Mouse (Mus musculus) frontal cortex, postnatal 36 days (tissue): Measurements from ENCODE around the gene Tango2.
A peak's percentile ranks its signal among the peaks of the same experiment; 100 is the strongest.

ENCODE experiments used
- DNase-seq, 2 experiments: peaks; one replicate each; pipeline ENCODE4 v3.0.0; 2022; ENCODE audit warnings: low spot score in 2 of 2

Gene Tango2

DNA sequence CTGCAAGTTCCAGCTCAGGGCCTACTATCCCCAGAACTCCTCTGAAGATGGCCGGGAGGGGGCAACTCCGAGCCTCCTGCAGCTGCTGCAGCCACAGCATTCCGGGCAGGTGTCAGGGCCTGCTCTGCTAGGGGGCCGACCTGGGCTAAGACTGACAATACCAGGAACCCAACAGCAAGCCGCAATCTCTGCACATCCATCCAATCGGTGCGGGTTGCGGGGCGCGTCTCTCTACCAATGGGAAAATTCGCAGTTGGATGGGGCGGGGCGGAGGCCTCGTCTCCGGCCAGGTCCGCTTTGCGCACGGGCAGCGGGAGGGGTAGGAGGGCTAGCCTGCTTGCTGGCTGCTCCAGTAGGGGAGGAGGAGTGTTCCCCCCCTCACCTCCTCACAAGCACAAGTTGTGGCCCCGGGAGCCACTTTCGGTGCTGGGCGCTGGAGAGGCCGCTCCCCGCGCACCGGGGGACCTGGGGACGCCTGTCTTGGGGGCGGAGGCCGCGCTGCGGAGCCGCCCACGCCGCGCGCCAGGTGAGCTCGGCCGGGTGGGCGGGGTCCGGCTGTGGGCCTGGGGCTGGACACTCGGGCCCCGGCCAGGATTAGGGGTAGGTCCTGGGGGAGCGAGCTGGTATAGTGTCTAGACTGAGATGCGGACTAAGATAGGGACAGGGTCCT is at the start of gene Tango2, which contains the start of gene Arvcf:
Gene Tango2, minus strand, starts transcription at position 173 of the 670 bp plus-strand sequence.
Gene Arvcf, plus strand, starts transcription at position 252 of the 670 bp plus-strand sequence.
- DNase-seq: peak; percentile 94 to 96

DNA sequence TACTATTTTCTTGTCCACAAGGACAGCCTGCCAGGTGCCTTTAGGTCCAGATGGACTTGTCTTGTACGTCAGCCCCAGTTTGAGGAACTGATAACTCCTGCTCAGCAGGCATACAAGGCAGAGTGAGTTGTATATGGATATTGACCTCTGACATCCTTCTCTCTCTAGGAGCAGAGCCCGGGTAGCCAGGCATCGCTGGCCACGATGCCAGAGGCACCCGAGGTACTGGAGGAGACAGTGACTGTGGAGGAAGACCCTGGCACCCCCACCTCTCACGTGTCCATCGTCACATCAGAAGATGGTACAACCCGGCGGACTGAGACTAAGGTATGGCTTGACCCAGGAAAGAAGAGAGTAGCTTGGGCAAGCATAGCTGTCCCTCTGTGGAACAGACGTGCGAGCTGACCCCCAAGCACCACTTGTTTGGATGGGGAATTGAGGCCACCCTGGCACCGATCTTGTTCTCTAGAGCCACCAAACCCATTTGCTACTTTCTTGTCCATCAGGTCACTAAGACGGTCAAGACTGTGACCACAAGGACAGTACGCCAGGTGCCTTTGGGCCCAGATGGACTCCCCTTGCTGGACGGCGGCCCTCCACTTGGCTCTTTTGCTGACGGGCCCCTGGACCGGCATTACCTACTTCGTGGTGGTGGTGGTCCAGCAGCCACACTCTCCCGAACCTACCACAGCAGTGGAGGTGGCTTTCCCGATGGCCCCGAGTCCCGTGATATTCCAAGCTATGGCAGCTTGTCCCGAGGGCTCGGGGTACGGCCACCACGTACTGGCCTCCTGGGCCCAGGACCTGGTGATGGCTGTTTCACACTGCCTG is 49.1 kb upstream of the Tango2 start:
- no peak for DNase-seq

DNA sequence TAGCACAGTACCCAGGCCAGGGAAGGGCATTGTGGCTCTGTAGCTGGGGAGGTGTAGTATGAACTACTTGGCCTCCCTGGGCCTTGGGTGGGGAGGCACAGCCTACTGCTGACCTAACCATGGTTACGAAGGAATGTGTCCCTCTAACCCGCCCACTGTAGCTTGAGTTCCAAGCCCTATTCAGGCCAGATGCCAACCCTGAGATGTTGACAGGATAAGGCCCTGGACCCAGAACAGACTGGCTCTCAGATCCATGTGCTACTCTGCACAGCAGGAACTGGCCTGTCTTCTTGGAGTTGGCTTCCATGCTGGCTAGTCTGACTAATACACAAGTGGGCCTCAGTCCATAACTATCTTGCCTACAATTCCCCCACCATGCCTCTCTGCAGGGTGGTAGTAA is 48.3 kb upstream of the Tango2 start:
- DNase-seq: no peak

DNA sequence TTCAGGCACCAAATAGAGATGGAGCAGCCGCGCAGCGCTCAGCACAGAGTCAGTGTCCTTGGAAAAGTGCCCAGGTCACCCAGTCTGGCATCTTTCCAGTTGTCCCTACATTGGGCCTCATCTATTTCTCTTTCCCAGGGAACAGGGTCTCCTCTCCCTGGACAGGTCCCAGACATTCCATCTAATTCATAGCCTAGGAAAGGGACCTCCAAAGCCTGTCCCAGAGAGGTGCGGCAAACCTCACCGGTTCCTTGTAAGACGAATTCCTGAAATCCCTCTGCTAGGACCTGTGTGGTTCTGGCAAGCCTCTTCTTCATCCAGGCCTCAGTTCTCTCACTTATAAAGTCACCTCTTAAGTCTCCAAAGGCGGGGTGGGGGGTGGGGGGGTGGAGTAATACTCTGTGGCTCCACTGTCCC is 47.7 kb upstream of the Tango2 start:
- DNase-seq: no peak

DNA sequence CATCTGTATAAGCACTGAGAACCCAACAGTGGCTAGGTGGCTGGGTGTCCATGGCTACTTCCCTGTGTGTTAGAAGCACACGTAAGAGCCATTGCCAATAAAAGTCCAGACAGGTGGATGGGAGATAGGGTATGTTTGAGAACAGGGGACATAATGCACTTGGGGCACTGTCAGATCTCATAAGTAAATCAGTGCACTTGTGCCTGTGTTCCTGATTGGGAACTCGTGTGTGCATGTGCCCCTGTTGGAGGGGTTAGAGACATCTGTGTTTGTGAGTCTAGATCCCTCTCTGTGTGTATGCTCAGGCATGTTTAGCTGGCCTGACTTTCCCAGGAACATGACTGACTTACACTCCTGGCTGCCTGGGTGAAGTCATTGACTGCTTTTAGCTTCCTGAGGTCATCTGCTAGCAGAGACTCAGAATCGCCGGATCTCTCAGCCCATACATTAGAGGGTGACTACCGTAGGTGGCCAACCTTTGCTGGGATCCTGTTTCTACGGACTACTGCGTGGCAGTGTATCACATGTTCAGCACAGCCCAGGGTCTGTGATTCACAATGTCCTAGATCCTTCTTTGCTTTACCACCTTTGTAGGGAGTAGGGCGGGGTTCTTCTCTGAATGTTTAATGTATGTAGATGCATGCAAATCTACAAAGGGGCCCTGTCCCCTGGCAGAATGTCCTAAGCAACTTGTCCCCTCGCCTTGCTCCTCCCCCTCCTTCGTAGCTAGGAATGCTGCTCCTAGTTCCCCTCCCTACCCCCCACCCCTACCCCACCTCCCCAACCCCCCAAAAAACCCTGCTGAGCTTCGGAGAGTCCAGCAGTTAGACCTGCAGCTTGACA is 47.1 kb upstream of the Tango2 start:
- no peak for DNase-seq

DNA sequence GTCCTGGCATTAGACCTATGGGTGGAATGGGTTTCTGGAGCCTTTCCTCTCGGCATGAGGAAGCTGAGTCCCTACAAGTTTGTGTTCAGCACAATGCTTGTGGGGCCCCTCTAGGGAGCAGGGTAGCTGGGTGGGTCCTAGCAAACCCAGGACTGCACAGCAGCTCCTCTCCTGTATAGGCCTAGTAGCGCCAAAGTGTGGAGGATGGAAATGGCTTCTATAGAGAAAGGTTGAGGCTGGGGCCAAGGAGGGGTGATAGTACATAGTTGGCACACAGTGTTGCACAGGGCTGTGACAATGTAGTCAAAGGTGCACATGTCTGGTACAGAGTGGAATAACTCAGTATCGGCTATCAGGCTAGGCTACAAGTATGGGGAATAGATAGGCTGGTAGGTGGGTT is 46.2 kb upstream of the Tango2 start:
- DNase-seq: no peak

DNA sequence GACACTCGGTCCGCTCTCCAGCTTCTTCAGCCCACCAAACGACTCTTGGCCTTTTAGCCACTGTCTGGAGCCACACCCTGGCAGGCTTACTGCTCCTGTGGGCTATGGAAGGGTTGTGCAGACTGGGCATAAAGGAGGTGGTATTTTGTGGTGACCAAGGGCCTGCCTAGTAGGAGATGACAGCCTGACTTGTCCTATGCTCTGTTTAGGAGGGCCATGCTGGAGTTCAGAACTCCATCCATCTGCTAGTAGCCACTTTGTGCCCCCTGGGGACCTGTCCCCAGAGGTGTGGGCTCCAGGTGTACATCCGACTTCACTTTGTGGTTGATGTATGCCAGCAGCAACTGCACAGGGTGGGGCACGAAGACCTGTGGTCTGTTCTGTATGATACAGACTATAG is 45.7 kb upstream of the Tango2 start:
- no peak for DNase-seq

DNA sequence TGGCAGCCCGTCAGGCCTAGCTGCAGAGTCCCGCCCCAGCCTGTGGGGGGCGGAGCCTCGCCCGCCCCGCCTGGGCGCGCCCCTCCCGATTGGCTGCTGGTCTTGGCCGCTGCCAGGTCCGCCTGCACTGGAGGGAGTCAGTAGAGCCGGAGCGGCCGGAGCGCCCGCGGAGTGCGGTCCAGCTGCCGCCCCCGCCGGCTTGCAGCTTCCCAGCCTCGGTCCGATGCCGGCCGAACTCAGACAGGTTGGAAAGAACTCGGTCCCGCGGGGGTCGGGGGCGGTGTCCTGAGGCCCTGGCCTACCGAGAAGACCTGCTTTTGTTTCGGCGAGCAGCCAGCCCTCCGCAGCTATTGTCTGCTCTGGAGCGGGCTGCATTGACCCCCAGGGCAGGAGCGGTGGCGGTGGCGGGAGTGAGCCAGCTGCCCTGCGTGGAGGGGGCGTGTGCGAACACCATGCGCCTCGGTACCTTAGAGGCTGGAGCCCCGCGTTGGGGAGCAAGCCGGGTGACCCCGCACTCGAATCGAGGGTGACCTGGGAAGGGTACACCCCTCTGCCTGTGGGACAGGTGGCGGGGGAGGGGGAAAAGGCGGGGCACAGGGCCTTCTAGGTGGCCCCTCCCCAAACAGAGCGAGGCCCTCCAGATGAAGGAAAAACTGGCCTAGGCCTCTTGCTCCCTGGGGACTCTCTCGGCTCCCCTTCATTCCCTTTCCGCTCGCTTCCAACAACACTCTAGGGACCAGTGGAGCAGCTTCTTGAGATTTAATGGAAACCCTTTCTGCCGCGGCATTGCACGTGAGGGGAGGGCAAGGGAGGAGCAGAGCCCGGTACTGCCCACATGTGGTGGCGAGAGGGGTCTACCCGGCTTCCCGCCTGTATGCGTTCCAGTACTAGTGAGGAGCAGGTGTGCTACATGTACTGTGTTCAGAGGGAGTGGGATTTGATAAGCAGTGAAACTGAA is 44.8 kb upstream of the Tango2 start:
- peak; percentile 61 to 71 for DNase-seq

DNA sequence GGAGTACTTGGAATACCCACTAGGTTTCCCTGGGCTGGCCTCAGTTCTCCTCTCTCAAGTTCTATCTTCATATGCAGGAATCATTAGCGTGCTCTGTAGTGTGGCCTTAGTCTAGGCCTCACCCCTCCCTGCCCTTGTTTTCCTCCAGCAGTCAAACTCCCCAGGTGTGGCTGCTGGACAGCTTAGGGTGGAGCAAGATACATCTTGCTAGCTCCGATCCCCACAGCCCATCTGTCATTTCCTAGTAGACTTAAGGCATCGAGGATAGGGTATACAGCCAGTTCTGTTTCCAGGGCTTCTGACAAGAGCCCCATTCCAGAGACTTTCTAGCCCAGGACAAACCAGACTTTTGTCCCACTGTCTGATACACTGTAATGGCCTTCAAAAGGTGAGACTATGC is 43.8 kb upstream of the Tango2 start:
- no peak for DNase-seq

DNA sequence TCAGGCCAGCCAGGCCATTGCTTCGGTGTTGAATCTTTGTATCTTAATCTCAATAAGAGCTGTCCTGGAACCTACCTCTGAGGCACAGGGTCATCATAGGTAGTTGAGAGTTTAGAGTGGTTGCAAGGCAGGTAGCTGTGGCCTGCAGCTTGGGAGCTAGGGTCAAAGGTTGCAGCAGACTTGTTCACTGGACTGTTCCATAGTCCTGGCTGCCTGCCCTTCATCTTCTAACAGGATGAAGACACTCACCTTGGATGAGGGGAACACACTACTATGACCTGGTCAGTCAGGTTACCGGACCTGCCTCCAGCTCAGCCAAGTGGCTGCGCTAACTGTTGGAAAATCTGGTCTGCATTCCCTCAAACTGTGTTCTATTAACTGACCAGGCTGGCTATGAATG is 43.2 kb upstream of the Tango2 start:
- no peak for DNase-seq

DNA sequence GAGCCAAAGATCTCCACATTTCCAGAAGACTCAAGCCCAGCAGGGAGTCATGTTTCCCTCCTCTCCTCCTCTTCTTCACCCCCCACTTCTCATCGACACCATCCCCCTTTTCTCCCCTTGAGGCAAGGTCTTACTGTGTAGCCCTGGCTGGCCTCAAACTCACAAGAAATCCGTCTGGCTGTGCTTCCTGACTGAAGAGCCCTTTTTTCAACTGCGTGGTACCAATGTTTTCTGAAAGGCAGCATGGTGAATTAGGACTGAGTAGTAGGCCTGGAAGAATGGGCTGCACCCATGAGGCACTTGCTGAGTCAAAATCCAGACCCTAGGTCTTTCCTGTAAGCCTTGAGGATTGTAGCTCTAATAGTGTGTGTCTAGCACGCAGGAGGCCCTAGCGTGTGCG is 42.5 kb upstream of the Tango2 start:
- DNase-seq: no peak

DNA sequence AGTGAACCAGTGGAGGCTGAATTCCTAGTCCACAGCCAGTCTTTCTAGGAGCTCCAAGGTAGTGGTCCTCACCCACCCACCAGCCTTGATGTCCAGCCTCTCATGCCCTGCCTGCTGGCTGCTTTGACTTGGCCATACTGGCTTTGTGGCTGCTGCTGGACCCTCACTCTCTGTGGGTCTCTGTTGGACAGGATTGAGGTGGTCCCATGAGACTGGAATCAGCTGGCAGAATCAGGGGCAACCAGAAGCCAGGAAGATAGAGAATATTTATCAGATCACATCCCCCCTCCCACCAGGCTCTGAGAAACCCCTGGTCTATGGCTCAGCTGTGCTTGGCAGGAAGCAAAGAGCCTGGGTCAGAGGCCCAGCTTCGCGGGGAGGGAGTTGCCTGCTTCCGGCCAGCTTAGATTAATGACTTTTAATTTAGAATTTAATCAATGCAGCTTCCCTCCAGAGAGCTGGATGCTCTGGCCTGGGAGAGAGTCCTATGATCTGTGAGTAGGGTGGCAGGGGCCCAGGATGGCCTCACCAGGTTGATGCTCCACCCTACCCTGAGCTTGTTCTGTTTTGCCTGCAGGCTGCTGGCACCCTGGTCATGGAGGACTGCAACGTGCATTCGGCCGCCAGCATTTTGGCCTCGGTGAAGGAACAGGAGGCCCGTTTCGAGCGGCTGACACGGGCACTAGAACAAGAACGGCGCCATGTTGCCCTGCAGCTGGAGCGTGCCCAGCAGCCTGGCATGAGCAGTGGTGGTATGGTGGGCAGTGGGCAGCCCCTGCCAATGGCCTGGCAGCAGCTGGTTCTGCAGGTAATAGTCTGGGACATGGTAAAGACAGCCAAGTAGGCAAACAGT is 40.9 kb upstream of the Tango2 start:
- DNase-seq: no peak

DNA sequence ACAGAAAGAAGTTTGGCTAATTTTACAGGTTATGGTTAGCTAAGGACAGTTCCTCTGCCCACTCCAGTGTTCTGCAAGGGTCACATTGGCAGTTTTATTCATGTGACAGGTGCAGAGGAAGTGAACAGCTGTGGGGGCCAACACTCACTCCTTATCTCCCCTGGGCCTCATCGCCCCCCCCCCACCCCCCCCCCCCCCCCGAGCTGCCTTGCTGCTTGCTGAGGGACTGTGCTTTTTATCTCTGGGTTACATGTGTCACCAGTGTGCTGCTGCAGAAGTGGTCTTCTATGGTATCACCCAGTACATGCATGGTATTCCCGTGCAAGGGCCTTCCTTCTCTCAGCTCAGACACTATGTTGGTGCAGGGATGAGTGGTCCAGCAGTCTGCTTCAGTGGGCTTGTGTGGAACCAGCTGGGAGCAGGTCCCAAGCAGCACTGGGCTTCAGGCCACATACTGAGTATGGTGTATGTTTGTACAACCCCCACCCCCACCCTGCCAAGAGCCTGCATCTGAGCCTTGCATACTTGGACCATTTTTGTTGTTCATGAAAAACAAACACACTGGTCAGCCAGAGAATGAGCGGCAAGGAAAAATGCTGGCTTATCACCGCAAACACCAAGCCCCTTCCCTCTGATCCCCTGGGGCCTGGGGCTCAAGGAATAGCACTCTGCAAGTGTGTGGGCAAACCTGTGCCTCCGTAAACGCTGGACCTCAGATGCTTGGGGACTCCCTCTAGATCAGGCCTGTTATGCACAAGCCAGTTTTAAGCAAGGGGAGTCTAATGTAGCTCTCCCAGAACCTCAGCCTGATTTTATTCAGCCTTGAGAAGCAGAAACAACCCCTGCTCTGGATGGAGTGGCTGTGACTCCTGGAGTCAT is 40.0 kb upstream of the Tango2 start:
- DNase-seq: no peak

DNA sequence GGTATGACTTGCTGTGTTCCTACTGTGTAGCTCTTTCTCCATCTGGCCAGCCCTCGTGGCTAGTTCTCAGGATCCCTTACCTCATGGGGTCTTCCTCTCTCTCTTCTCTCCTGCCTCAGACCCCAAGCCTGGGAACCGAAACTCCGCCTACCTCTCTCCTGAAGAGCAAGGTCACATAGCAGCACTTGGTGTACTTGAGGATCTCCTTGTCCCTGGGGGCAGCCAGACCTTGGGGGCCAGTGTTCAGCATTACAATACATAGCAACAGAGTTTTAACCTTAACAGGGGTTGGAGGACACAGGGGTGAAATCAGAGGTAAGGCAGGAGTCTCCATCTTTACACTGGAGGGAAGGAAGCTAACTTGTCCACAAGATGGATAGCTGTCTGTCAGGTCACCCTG is 39.1 kb upstream of the Tango2 start:
- no peak for DNase-seq

DNA sequence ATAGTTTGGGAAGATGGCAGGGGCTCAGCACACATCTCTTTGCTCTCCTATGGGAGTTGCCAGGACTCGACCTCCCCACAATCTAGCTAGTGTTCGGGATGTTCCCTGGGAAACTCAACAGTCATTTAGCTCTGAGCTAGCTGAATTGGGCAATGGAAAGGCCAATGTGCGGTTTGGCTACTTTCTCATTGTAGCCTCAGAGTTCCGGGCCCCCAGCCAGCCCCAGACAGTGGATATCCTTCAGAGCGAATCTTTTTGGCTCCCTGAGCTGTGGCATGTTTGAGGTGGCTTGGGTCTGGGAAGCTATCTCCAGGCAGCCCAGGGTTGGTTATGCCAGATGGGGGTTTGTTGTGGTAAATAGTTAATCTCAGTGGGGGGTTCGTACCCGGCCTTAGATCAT is 38.5 kb upstream of the Tango2 start:
- no peak for DNase-seq

DNA sequence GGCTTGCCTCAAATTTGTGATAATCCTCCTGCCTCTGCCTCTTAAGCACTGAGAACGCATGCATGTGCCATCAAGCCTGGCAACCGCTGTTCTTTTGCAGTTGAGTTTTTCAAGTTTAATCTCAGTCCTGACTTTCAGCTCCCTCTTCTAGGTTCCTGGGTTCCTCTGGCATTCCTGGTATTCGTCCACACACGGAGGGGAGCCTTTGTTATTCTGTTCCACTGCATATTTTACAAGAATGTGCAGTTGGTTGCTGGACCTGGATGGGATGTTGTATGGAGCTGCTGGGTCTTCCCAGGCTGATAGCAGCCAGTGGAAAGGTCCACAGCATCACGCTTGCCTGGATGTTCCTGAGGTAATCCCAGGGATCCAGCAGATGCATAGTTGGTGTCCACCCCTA is 37.5 kb upstream of the Tango2 start:
- no peak for DNase-seq

DNA sequence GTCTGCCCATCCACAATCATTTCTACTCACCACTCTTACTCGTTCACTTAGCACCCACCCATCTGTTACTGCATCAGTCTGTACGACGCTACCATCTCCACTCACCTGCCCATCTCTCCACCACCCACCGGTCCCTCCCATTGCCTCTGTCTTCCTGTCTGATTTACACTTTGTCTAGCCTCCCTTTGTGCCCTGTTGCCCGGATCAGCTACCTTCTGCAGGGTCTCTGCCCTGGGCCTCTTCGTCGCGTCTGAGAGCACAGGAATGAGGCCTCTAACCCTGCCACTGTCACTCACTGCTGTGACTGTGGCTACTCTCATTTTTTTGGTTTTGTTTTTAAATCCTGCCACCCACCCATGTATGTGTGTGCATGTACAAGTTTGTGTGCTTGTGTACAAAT is 36.8 kb upstream of the Tango2 start:
- no peak for DNase-seq

DNA sequence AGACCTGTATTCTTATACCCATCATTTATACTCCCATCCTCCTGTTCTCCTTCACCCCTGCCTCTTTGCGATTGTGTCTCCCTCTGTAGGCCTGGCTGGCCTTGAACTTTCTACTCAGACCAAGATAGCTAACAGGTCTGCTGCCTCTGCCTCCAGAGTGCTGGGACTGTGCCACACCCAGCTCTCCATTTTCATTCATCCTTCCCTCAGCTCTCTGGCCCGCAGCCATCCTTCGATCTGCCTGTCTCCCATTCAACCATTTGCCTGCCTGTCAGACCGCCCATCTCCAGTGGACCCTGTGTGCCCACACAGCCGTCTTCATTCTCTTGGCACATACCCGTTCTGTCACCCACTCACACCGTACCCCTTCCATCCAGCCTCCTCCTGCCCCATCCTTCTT is 36.3 kb upstream of the Tango2 start:
- DNase-seq: no peak

DNA sequence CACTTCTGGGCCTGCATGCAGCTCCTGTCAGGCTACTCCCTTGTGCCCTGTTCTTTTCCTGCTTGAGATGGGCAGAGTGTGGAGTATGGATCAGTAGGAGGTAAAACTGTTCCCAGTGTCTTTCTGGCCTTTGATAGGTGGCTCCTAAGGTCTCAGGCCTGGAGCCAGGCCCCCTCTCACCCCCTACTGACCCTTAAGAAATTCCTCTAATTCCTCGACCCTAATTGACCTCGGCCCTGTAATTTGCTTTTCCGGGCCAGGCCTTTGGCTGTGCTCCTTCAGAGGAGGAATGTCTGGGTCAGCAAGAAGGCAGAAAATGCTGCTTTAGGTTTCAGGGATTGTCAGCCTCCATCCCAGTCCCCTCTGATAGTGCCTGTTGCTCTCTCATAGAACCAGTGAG is 35.9 kb upstream of the Tango2 start:
- DNase-seq: no peak
